19 mouse cellular contexts compared by ENCODE assay signal in genomic region chr16:87470579-87470978, GRCm38 (mm10).
"Had no signal": no experiment of that assay in that cellular context is flagged by ENCODE, and none has a peak within 500 bp of the region (broad histone marks: within the 10 kb centered on the region; RNA-seq: fewer than 3 reads in every experiment).

No protein-coding gene starts in this region.

- H3K4me3 ChIP-seq: kidney, embryonic 15.5 days; left cerebral cortex, adult 2 months; midbrain, embryonic 12.5 days; midbrain, embryonic 15.5 days; neural tube, embryonic 12.5 days; neural tube, embryonic 15.5 days; stomach, embryonic 15.5 days had no signal

- H3K27me3 ChIP-seq: kidney, embryonic 15.5 days; midbrain, embryonic 12.5 days; midbrain, embryonic 15.5 days; neural tube, embryonic 12.5 days; neural tube, embryonic 15.5 days; stomach, embryonic 15.5 days had no signal

- H3K4me1 ChIP-seq: kidney, embryonic 15.5 days; midbrain, embryonic 12.5 days; midbrain, embryonic 15.5 days; neural tube, embryonic 12.5 days; neural tube, embryonic 15.5 days; stomach, embryonic 15.5 days had no signal

- H3K27ac ChIP-seq: kidney, embryonic 15.5 days; left cerebral cortex, adult 2 months; liver, embryonic 14.5 days; macrophage; midbrain, embryonic 12.5 days; midbrain, embryonic 15.5 days; neural tube, embryonic 12.5 days; neural tube, embryonic 15.5 days; stomach, embryonic 15.5 days had no signal

- H3K9me3 ChIP-seq: kidney, embryonic 15.5 days; midbrain, embryonic 12.5 days; midbrain, embryonic 15.5 days; neural tube, embryonic 12.5 days; neural tube, embryonic 15.5 days; stomach, embryonic 15.5 days had no signal

- DNase-seq: kidney, postnatal 10 days; kidney, postnatal 36 days; layer of hippocampus, postnatal 36 days; liver, postnatal 0 days; lung, embryonic 14.5 days; right cerebral cortex, adult 18-20 months; right cerebral cortex, postnatal 14 days; right cerebral cortex, postnatal 4 days; spleen, adult 18-20 months; thymus, postnatal 25 days had no signal
